Mouse (Mus musculus) midbrain, embryonic 10.5 days (tissue): ENCODE measurements around the gene Sem1. TPM values are rescaled to one million over a fixed set of nuclear protein-coding genes. Genes with fewer than 3 reads are reported as not detected.
"Not testable (repeated sequence)": the region's sequence is repeated elsewhere in the genome, so short reads cannot be mapped to it uniquely, and the experiment has no call there.

Experiments used
- DNase-seq: peaks from one replicate; pipeline ENCODE4 v3.0.0-alpha.2; 2017; ENCODE audit warnings: low spot score
- H3K27ac ChIP-seq: fragments of 300-500 bp; sonication (generic); replicated peaks from 2 replicates; pipeline ENCODE4 v1.5.1; 2016; ENCODE audit warnings: mild to moderate bottlenecking
- H3K27me3 ChIP-seq: fragments of 300-500 bp; sonication (generic); 2 replicates; pipeline ENCODE4 v1.6.1; 2016; ENCODE audit warnings: low read depth, mild to moderate bottlenecking; ENCODE audit not compliant: poor library complexity, severe bottlenecking
- H3K36me3 ChIP-seq: fragments of 300-500 bp; sonication (generic); 2 replicates; pipeline ENCODE4 v1.6.1; 2016; ENCODE audit warnings: mild to moderate bottlenecking, moderate library complexity
- H3K4me1 ChIP-seq: fragments of 300-500 bp; sonication (generic); 2 replicates; pipeline ENCODE4 v1.6.1; 2016
- H3K4me3 ChIP-seq: fragments of 300-500 bp; sonication (generic); 2 replicates; pipeline ENCODE4 v1.5.1; 2016; ENCODE audit warnings: mild to moderate bottlenecking, moderate library complexity
- H3K9me3 ChIP-seq: fragments of 300-500 bp; sonication (generic); replicated peaks from 2 replicates; pipeline ENCODE4 v1.6.1; 2016; ENCODE audit warnings: mild to moderate bottlenecking
- WGBS: fragments of 180-500 bp; shearing (Covaris S2); methylation state at CpG from one replicate; pipeline ENCODE4 v1.1.7; 2016; 5-methylcytosine and 5-hydroxymethylcytosine counted together
- polyA plus RNA-seq: library from polyadenylated mRNA; unstranded; fragments of >200 nt; fragmentation: Nextera tagmentation; extraction: Ambion mirVana; gene quantifications from 2 replicates; pipeline ENCODE4 v1.2.1, GENCODE M21; 2016

Gene Sem1
- polyA plus RNA-seq, 1 experiment from 2014 or later: 237 TPM

GRCm38 (mm10) chr6:6552006-6552405, 26.5 kb downstream of the Sem1 start:
- no peaks in the 10 kb centered on the region for H3K9me3 ChIP-seq
- no peak overlapping the region for H3K4me3 ChIP-seq
- no peaks in the 10 kb centered on the region for H3K4me1 ChIP-seq
- no peak overlapping the region for H3K27ac ChIP-seq
- no peaks in the 10 kb centered on the region for H3K27me3 ChIP-seq
- DNase-seq: no peak
- 95% methylated on average over 6 of the region's 6 CpGs for WGBS
- peaks cover 26% of the 10 kb centered on the region for H3K36me3 ChIP-seq

- Histone ChIP-seq H3K4me1 (no peaks in the 10 kb centered on the region), H3K36me3 (no peaks in the 10 kb centered on the region), H3K9me3 (no peaks in the 10 kb centered on the region), H3K27ac (no peak overlapping the region), H3K27me3 (no peaks in the 10 kb centered on the region), H3K4me3 (no peak overlapping the region)
- 78% methylated on average over 5 of the region's 5 CpGs for WGBS
- no peak for DNase-seq
These were observed 30.5 kb downstream of the Sem1 start for GRCm38 (mm10) chr6:6547997-6548396.

GRCm38 (mm10) chr6:6544255-6544645, 34.2 kb downstream of the Sem1 start:
- Histone ChIP-seq H3K9me3 (no peaks in the 10 kb centered on the region), H3K27ac (no peak overlapping the region), H3K4me3 (no peak overlapping the region), H3K36me3 (no peaks in the 10 kb centered on the region), H3K4me1 (no peaks in the 10 kb centered on the region), H3K27me3 (no peaks in the 10 kb centered on the region)
- WGBS: 86% methylated on average over 4 of the region's 4 CpGs
- DNase-seq: no peak

- no peak for DNase-seq
- H3K36me3 ChIP-seq: no peaks in the 10 kb centered on the region
- H3K4me3 ChIP-seq: no peak overlapping the region
- no peak overlapping the region for H3K27ac ChIP-seq
- H3K9me3 ChIP-seq: no peaks in the 10 kb centered on the region
- WGBS: 91% methylated on average over 9 of the region's 9 CpGs
- H3K4me1 ChIP-seq: no peaks in the 10 kb centered on the region
- no peaks in the 10 kb centered on the region for H3K27me3 ChIP-seq
These were observed 34.7 kb downstream of the Sem1 start for GRCm38 (mm10) chr6:6543606-6544254.

GRCm38 (mm10) chr6:6542133-6542532, 36.3 kb downstream of the Sem1 start:
- Histone ChIP-seq H3K4me1 (peaks cover under 1% of the 10 kb centered on the region; the same call in 1 of the 2 replicates), H3K27me3 (no peaks in the 10 kb centered on the region), H3K4me3 (no peak overlapping the region), H3K36me3 (no peaks in the 10 kb centered on the region), H3K9me3 (no peaks in the 10 kb centered on the region), H3K27ac (no peak overlapping the region)
- DNase-seq: no peak

GRCm38 (mm10) chr6:6536781-6537466, 41.5 kb downstream of the Sem1 start:
- WGBS: 42% methylated on average over 5 of the region's 5 CpGs
- Histone ChIP-seq H3K4me1 (peaks cover 7% of the 10 kb centered on the region), H3K27ac (no peak overlapping the region), H3K4me3 (no peak overlapping the region), H3K9me3 (no peaks in the 10 kb centered on the region), H3K27me3 (peaks cover 6% of the 10 kb centered on the region; the same call in 1 of the 2 replicates), H3K36me3 (no peaks in the 10 kb centered on the region)
- no peak for DNase-seq

GRCm38 (mm10) chr6:6536359-6536758, 42.1 kb downstream of the Sem1 start:
- 70% methylated on average over 5 of the region's 5 CpGs for WGBS

More at GRCm38 (mm10) chr6:6536359-6536758, 42.1 kb downstream of the Sem1 start:
- not testable (repeated sequence) for DNase-seq, H3K36me3 ChIP-seq, H3K4me1 ChIP-seq, H3K9me3 ChIP-seq, H3K27me3 ChIP-seq, H3K27ac ChIP-seq, H3K4me3 ChIP-seq
